25 mouse cellular contexts compared by ENCODE assay signal in the genomic region with DNA sequence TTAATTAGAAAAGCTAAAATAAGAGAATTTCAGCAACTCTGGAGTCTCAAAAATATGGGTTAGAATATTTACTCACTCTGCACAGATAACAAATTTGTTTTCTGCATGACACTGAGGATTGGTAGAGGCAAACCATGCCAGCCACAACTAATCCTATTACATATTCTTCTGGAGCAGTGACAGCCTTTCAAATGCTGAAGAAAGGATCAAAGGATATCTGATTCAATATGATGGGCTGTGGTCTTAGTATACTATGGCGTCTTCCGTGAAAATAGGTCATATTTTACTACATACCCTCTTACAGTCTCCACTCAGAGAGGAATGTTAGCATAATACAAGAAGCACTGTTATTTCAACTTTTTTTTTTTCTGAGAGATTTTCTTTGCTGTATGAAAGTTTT.
"Had no signal": no experiment of that assay in that cellular context is flagged by ENCODE, and none has a peak within 500 bp of the region (broad histone marks: within the 10 kb centered on the region; RNA-seq: fewer than 3 reads in every experiment).

No protein-coding gene starts in this region.

- H3K27me3 ChIP-seq: heart, embryonic 12.5 days; hindbrain, embryonic 12.5 days; intestine, embryonic 15.5 days; limb, embryonic 12.5 days had no signal

- H3K4me3 ChIP-seq: gastrocnemius, adult 2 months; heart, embryonic 10.5 days; heart, embryonic 12.5 days; hindbrain, embryonic 10.5 days; hindbrain, embryonic 12.5 days; intestine, embryonic 15.5 days; layer of hippocampus, adult 2 months; limb, embryonic 10.5 days; limb, embryonic 12.5 days had no signal

- H3K4me1 ChIP-seq: heart, embryonic 10.5 days; heart, embryonic 12.5 days; hindbrain, embryonic 10.5 days; hindbrain, embryonic 12.5 days; intestine, embryonic 15.5 days; limb, embryonic 10.5 days; limb, embryonic 12.5 days had no signal

- H3K4me2 ChIP-seq: heart, embryonic 12.5 days; hindbrain, embryonic 12.5 days; hindbrain, embryonic 14.5 days; intestine, embryonic 15.5 days; limb, embryonic 12.5 days had no signal

- H3K9me3 ChIP-seq: heart, embryonic 10.5 days; heart, embryonic 12.5 days; hindbrain, embryonic 10.5 days; hindbrain, embryonic 12.5 days; intestine, embryonic 15.5 days; limb, embryonic 10.5 days had no signal

- H3K9ac ChIP-seq: heart, embryonic 12.5 days; hindbrain, embryonic 12.5 days; hindbrain, embryonic 14.5 days; intestine, embryonic 15.5 days; limb, embryonic 12.5 days had no signal

- DNase-seq: gastrocnemius, adult 2 months; gastrocnemius, postnatal 10 days; gastrocnemius, postnatal 25 days; heart, adult 18-20 months; heart, postnatal 10 days; heart, postnatal 4 days; kidney, adult 18-20 months; kidney, adult 8-10 months; kidney, postnatal 10 days; kidney, postnatal 25 days; kidney, postnatal 4 days; layer of hippocampus, postnatal 36 days; liver had no signal

- H3K36me3 ChIP-seq: heart, embryonic 10.5 days; heart, embryonic 12.5 days; hindbrain, embryonic 10.5 days; hindbrain, embryonic 12.5 days; intestine, embryonic 15.5 days; limb, embryonic 10.5 days; limb, embryonic 12.5 days had no signal

- ATAC-seq: hindbrain, embryonic 16.5 days; inflammation-experienced regulatory T-cells, adult 6 months; intestine, embryonic 15.5 days; intestine, postnatal 0 days had no signal

- H3K27ac ChIP-seq: gastrocnemius, adult 2 months; heart, embryonic 10.5 days; hindbrain, embryonic 10.5 days; hindbrain, embryonic 12.5 days; hindbrain, embryonic 14.5 days; intestine, embryonic 15.5 days; layer of hippocampus, adult 2 months; limb, embryonic 10.5 days; limb, embryonic 12.5 days had no signal
